16 mouse cellular contexts compared by ENCODE assay signal in the genomic region with DNA sequence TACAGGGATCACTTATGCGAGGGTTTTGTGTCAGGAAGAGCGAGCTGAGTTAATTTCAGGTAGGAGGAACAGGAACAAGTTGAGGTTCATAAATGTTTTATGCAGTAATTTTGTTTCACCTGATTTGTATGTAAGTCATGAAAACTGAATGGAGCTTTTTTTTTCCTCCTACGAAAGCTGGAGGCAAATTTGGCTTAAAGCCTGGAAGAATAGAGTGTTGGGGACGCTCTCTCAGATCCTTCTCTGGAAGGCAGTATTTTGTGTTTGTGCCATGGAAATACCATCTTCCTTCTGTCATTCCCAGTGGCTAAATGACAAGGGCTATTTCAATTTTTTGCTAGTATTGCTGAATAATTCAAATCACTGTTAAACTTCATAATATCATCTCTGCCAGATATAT.
"Had no signal": no experiment of that assay in that cellular context is flagged by ENCODE, and none has a peak within 500 bp of the region (broad histone marks: within the 10 kb centered on the region; RNA-seq: fewer than 3 reads in every experiment).

No protein-coding gene starts in this region.

- H3K27me3 ChIP-seq: limb, embryonic 13.5 days; neural tube, embryonic 15.5 days; stomach, embryonic 15.5 days had no signal

- H3K27ac ChIP-seq: kidney, postnatal 0 days; left cerebral cortex, adult 2 months; limb, embryonic 13.5 days; liver, embryonic 14.5 days; midbrain, embryonic 10.5 days; neural tube, embryonic 15.5 days; stomach, embryonic 15.5 days had no signal

- H3K4me2 ChIP-seq: limb, embryonic 13.5 days; neural tube, embryonic 15.5 days; stomach, embryonic 15.5 days had no signal

- H3K4me1 ChIP-seq: midbrain, embryonic 10.5 days; neural tube, embryonic 15.5 days; stomach, embryonic 15.5 days had no signal

- H3K9ac ChIP-seq: limb, embryonic 13.5 days; liver, embryonic 14.5 days; neural tube, embryonic 15.5 days; stomach, embryonic 15.5 days had no signal

- H3K36me3 ChIP-seq: limb, embryonic 13.5 days; midbrain, embryonic 10.5 days; neural tube, embryonic 15.5 days; stomach, embryonic 15.5 days had no signal

- DNase-seq: kidney, adult 11 months; kidney, adult 9 months; kidney, postnatal 36 days; left cerebral cortex, postnatal 4 days; lung, adult 18-20 months; lung, postnatal 36 days; right cerebral cortex, postnatal 14 days; thymus, postnatal 36 days had no signal

- H3K9me3 ChIP-seq: limb, embryonic 13.5 days; midbrain, embryonic 10.5 days; neural tube, embryonic 15.5 days; stomach, embryonic 15.5 days had no signal

- H3K4me3 ChIP-seq: left cerebral cortex, adult 2 months; limb, embryonic 13.5 days; midbrain, embryonic 10.5 days; myocyte; neural tube, embryonic 15.5 days; stomach, embryonic 15.5 days had no signal
